Mouse (Mus musculus) heart, adult 18-20 months (tissue): Measurements from ENCODE around the gene Sept3. TPM values are rescaled to one million over a fixed set of nuclear protein-coding genes. Genes with fewer than 3 reads are reported as not detected.

Experiments used
- DNase-seq, 2 experiments: peaks; one replicate each; pipeline ENCODE4 v3.0.0; 2021 to 2022; ENCODE audit warnings: mixed read lengths in 1 of 2
- total RNA-seq, 2 experiments: library from RNA; stranded (reverse); gene quantifications; 2 replicates each; pipeline ENCODE4 v1.2.3; 2021

The Sept3 gene
- total RNA-seq, 2 experiments from 2014 or later = 0.62 to 1.1 TPM

DNA sequence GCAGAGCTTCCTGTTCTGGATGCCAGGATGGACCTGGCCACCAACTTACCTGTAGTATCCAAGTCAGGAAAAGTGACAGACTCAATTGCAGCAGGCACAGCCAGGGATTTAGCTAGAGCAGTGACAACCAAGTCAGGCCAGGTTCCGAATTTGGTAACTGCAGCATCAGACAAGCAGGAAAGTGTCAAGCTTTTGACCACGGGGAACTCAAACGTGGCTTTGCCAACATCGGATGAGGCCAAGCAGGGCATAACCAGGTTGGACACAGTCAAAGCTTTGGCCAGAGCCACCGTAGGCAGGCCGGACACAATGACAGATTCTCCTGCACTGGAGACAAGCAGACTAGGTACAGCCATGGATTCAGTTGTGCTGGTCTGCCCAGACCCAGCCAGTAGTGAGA is 2.4 kb upstream of the Sept3 start:
- DNase-seq = no peak

- no peak for DNase-seq
Measured at GRCm38 (mm10) chr15:82274927-82275901, 521 bp downstream of the Sept3 start.

DNA sequence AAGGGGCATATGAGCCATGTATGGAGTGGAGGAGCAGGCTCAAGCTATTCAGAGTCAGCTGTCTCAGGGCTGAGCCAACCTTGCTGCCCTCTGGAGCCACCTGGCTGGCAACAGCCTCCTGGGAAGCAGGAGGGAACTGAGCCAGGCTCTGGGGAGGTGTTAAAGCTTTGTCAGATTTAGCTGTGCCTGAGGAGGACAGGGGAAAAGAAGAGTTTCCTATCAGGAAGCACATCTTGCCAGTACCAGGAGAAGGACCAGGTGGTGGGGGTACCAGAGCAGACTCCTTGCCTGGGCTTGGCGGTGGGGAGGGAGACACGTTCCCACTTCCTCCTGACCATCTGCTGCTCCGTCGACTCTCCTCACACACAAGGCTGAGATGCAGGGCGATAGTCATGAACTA is 2.9 kb downstream of the Sept3 start:
- no peak for DNase-seq

DNA sequence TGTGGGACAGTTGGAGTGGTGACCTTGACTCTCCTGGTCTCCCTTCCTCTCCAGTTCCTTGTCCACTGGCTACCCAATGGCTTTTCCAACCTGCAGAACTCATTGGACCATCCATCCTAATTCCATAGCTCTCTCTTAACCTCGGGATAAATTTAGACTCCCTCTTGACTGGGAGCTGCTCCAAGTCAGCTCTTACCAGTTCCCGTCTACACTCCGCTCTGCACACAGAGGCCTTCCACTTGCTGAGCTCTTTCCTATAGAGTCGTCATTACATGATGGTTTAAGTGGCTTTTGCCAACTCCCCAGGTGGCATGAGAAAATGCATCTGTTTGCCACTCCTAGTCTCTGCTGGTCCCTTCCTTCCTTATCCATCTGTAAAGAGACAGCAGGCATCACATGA is 5.9 kb downstream of the Sept3 start:
- DNase-seq = peak in 1 of 2 experiments; percentile 14

DNA sequence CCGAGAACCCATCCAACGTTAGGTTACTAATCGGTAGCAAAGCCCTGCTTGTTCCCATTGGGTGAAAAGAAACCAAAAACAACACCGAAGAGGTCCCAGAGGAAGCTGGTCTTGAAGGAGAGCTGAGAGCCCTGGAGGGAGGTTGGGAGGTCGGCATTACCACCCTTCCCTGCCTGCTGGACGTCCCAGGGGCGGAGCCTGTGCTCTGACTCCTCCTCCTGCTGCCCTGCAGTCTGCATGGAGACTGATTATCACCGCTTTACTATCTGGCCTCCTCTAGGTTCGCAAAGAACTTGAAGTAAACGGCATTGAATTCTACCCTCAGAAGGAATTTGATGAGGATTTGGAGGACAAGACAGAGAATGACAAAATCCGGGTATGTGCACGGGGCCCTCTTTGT is 11.5 kb downstream of the Sept3 start:
- DNase-seq = no peak

DNA sequence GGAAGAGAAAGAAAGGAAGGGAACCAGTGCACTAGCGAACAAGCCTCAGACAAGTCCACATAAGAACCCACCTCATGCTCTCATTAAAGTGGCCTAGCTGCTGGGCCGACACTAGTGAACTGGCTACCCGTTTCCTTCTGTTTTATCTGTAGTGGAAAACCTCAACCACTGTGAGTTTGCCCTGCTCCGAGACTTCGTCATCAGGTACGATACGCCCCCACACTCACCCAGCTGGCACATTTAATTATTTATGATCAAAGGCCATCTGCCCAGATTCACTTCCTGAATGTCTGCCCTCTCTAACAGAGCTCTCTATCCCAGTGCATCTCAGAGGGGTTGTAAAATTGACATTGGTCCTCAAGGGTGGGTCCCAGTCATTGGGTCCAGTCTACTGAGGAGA is 15.6 kb downstream of the Sept3 start:
- DNase-seq = no peak

DNA sequence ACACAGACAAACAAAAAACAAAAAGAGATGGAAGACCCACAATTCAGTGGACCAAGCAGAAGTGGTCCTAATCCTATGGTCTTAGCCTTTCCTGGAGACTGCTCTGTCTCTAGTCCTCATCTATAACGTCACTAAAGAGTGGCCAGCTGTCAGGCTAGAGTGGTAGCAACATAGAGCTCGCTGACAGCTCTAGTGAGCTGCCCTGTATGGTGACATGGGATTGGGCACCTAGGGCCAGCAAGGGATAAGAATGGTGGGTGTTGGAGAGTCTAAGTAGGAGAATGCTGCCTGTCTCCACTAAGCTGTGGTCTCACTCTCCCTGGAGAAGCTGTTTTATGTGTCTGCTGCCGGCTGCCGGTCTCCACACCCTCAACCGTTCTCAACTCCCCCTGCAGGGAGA is 18.2 kb downstream of the Sept3 start:
- DNase-seq = no peak

DNA sequence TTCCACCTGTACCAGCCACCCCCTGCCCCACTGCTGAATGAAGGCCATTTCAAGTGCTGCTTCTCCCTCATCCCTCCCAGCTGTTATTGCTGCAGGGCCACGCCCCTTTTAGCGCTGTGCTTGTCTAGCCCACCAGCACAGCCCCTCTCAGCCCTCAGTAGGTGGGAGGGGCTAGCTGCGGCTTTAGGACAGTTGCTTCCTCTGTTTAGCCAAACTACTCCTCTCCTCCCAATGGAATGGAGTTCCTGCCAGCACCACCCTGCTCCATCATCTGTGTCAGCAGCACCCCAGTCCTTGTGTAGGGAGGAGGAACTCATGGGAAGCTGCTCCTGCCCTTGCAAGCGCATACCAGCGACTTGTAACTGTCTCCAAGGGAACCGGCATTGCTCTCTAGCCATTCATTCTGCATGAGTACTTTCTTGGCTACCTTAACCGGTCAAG is 18.6 kb downstream of the Sept3 start:
- DNase-seq = no peak

DNA sequence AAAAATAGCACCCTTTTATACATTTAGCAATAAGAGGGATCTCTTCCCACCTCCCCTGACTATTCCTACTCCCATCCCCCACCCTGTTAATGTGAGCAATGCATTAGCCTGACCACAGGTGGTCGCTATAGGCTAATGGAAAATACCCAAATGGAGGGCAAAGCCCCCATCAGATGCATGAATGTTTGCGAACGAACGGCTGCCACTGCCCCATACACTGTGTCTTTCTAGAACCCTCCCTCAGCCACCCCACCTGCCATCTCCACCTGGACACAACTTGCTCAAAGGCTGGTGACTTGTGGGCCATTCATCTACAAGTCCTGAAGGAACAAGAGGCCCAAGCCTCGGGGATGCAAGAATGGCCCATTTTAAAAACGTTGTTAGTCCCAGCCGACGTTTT is 19.4 kb downstream of the Sept3 start:
- DNase-seq = peak in 1 of 2 experiments; percentile 14

GRCm38 (mm10) chr15:82298764-82299561 is 24.3 kb downstream of the Sept3 start, which contains the start of gene Wbp2nl:
Gene Wbp2nl (plus strand): TSS chr15:82298954.
- no peak for DNase-seq

GRCm38 (mm10) chr15:82307107-82307506 is 32.4 kb downstream of the Sept3 start:
- no peak for DNase-seq

- DNase-seq = no peak
Measured at GRCm38 (mm10) chr15:82308416-82308815, 33.7 kb downstream of the Sept3 start.

- DNase-seq = no peak
Measured at GRCm38 (mm10) chr15:82317839-82318238, 43.1 kb downstream of the Sept3 start.

DNA sequence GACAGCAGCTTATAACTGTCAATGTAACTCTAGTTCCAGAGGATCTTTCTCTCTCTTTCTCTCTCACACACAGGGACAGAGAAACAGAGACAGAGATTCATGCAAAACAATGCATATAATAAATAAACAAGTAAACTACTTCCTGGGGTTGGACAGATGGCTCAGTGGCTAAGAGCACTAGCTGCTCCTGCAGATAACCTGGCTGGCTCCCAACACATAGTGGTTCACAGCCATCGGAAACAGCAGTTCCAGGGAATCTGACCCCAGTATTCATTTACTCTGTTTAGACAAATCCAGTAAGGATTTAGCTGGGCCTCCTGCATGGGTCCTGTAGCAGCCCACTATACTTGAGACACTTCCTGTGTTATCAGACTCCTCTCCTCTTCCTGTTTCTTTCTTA is 44.9 kb downstream of the Sept3 start:
- no peak for DNase-seq

DNA sequence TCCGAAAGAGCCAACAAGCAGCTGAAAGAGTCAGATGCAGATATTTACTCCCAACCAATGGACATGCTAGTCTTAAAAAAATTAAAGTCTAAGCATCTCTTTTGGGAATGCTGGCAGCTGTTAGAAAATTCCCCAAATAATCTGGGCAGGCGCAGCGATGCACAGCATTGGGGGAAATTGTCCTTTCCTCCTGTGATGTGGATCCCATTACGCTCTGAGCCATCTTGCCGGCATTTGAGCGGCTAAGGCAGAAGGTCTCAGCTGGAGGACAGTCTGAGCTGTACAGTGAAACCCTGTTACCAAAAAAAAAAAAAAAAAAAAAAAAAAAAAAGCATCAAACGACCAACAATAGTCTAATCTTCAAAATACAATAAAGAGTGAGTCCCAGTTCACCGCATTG is 47.5 kb downstream of the Sept3 start:
- no peak for DNase-seq

GRCm38 (mm10) chr15:82325382-82325781 is 50.7 kb downstream of the Sept3 start:
- no peak for DNase-seq

- no peak for DNase-seq
Measured at GRCm38 (mm10) chr15:82335194-82335593, 60.5 kb downstream of the Sept3 start.

GRCm38 (mm10) chr15:82336629-82337028 is 61.9 kb downstream of the Sept3 start:
- no peak for DNase-seq

DNA sequence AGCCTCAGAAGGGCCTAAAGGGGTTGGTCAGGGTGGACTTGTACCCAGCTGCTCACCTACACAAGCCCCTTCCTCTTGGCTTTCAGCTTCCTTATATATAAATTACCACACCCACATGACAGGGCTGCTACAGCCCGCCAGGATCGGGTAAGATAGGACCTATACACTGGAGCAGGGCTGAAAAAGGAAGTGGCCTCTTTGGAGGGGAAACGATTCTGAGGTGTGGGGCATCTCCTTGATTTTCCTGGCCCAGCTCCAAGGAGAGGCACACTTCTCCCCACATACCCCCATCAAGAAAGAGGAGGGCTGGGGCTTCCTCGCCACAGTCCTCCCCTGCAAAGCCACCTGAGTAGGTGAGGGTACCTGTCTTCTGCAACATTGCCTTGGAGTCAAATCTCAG is 63.2 kb downstream of the Sept3 start:
- peak in 1 of 2 experiments; percentile 24 for DNase-seq

- DNase-seq = peak; percentile 98 to 99
Measured at GRCm38 (mm10) chr15:82338593-82339112, 64.0 kb downstream of the Sept3 start, which contains the start of the genes Naga, Pheta2 and Smdt1. Gene Naga (minus strand): TSS chr15:82338925. Gene Pheta2 (plus strand): TSS chr15:82338942. Gene Smdt1 (plus strand): TSS chr15:82338959.

GRCm38 (mm10) chr15:82339150-82339549 is 64.5 kb downstream of the Sept3 start:
- DNase-seq = no peak

GRCm38 (mm10) chr15:82339634-82340254 is 65.1 kb downstream of the Sept3 start:
- DNase-seq = peak in 1 of 2 experiments; percentile 17
